Mouse (Mus musculus) liver, adult 2 months (tissue): ENCODE results near the gene Zc3hav1l.

Experiments used
- CTCF ChIP-seq: fragments of 200-500 bp; IDR thresholded peaks from 2 replicates; pipeline ENCODE4 v1.5.1; 2011; ENCODE audit warnings: low read depth, low read length, control low read depth
- POLR2A ChIP-seq: fragments of 200-500 bp; IDR thresholded peaks from 2 replicates; pipeline ENCODE4 v1.6.1; 2011; ENCODE audit warnings: low read length, control low read depth; ENCODE audit not compliant: insufficient read depth; ENCODE audit errors: extremely low read depth

DNA sequence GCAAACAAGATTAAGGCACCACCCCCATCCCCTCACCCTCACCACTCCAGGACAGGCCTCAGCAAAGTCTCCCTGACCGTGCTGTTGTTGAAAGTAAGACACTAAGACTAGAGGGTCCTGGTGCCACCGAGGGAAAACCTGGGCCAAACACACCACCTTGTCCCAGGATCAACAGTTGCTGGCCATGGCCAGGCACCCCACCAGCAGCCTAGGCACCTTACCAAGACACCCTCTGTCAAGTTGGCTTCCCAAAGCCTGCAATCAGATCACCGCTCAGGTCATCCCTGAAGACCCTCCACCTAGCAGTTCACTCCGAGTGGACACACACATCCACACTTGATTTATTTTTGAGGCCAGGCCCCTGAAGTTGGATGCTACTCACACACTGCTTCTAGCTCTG is 47.6 kb downstream of the Zc3hav1l start:
- no peak for TF ChIP-seq POLR2A
- TF ChIP-seq CTCF: no peak
